Mouse (Mus musculus) embryonic facial prominence, embryonic 11.5 days (tissue): Measurements from ENCODE around the gene Slc35e1. TPM values are rescaled to one million over a fixed set of nuclear protein-coding genes. Genes with fewer than 3 reads are reported as not detected.

ENCODE experiments used
- ATAC-seq: fragments of 200-750 bp; cut with Nextera tagmentation; replicated peaks from 2 replicates; pipeline ENCODE4 v1.8.0; 2017; ENCODE audit warnings: low read depth; ENCODE audit not compliant: insufficient number of reproducible peaks, low FRiP score, low TSS enrichment
- DNase-seq: peaks from one replicate; pipeline ENCODE4 v3.0.0-alpha.2; 2015; ENCODE audit warnings: low spot score
- H3K27ac ChIP-seq: fragments of 300-500 bp; sonication (generic); replicated peaks from 2 replicates; pipeline ENCODE4 v1.5.1; 2014; ENCODE audit warnings: mild to moderate bottlenecking, low read depth, low read length, control low read depth
- H3K27me3 ChIP-seq: fragments of 300-500 bp; sonication (generic); 2 replicates; pipeline ENCODE4 v1.6.1; 2014; ENCODE audit warnings: mild to moderate bottlenecking, low read length, moderate library complexity, mixed read lengths; ENCODE audit not compliant: control insufficient read depth, insufficient read depth
- H3K36me3 ChIP-seq: fragments of 300-500 bp; sonication (generic); replicated peaks from 2 replicates; pipeline ENCODE4 v1.6.1; 2014; ENCODE audit warnings: low read depth, mild to moderate bottlenecking, low read length, moderate library complexity, mixed read lengths; ENCODE audit not compliant: control insufficient read depth, insufficient read depth
- H3K4me1 ChIP-seq: fragments of 300-500 bp; sonication (generic); 2 replicates; pipeline ENCODE4 v1.6.1; 2014; ENCODE audit warnings: low read length, mixed read lengths; ENCODE audit not compliant: control insufficient read depth, insufficient read depth
- H3K4me2 ChIP-seq: fragments of 300-500 bp; sonication (generic); 2 replicates; pipeline ENCODE4 v1.6.1; 2014; ENCODE audit warnings: low read depth, mild to moderate bottlenecking, control low read depth, low read length, moderate library complexity
- H3K4me3 ChIP-seq: fragments of 300-500 bp; sonication (generic); 2 replicates; pipeline ENCODE4 v1.5.1; 2014; ENCODE audit warnings: low read depth, low read length, control low read depth
- H3K9ac ChIP-seq: fragments of 300-500 bp; sonication (generic); replicated peaks from 2 replicates; pipeline ENCODE4 v1.6.1; 2014; ENCODE audit warnings: mild to moderate bottlenecking, control low read depth, low read length
- H3K9me3 ChIP-seq: fragments of 300-500 bp; sonication (generic); replicated peaks from 2 replicates; pipeline ENCODE4 v1.6.1; 2016; ENCODE audit warnings: mild to moderate bottlenecking, low read length, inconsistent platforms, mixed read lengths; ENCODE audit not compliant: control insufficient read depth
- WGBS: fragments of 180-500 bp; shearing (Covaris S2); extraction: QIAGEN DNeasy Blood & Tissue Kit; methylation state at CpG from one replicate; pipeline ENCODE4 v1.1.7; 2014; 5-methylcytosine and 5-hydroxymethylcytosine counted together
- polyA plus RNA-seq: library from polyadenylated mRNA; unstranded; fragments of >200 nt; fragmentation: Nextera tagmentation; extraction: Ambion mirVana; gene quantifications from 2 replicates; pipeline ENCODE4 v1.2.1, GENCODE M21; 2014

Slc35e1 gene
- 13.2 and 13.3 TPM in 2 replicates for polyA plus RNA-seq

DNA sequence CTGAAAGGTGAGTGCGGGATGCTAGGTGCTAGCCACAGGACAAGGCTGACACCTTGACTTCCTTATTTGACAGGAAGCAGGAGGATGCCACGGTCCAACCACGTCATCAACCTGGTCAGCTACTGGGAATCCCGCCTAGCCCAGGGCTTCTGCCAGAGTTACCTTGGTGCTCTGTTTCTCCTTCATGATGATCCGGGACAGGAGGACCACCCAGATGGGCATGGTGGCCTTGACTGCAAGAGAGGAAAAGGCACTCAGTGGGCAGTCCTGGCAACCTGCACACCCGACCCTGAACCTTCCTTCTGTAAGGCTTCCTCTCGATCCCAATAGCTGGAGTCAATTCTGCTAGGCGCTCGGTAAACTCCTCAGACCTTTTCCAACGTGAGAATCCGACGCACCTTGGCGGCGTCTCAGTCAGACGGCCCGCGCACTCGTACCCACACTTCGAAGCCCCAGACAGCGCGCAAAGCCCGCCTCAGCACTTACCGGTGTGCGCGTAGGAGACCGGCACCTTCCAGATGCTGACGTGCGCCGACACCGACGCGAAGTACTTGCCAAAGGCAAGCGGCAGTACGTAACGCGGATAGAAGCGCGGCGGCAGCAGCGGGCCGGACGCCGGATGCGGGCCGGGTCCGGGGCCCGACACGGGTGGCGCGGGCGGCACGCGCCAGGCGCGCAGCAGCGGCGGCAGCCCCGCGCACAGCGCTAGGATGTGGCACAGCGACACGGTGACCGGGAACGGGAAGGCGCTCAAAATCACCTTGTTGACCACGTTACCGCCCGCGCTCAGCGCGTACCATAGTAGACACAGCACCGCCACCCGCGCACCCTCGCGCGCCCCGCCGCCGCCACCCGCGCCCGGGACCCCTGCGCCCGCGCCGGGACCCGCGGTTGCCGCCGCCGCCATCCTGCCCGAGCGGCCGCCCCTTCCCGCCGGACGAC, at the start of gene Slc35e1:
Gene Slc35e1 (minus strand): TSS at position 935 of the 942 bp plus-strand sequence.
- Histone ChIP-seq H3K36me3 (no peaks in the 10 kb centered on the region), H3K27ac (no peak within 1 kb of the TSS), H3K9ac (peak within 1 kb of the TSS; percentile 86), H3K4me3 (peak within 1 kb of the TSS; percentile 91), H3K9me3 (no peaks in the 10 kb centered on the region), H3K4me1 (peaks cover 4% of the 10 kb centered on the region; the same call in 1 of the 2 replicates), H3K4me2 (peak within 1 kb of the TSS; percentile 76), H3K27me3 (no peaks in the 10 kb centered on the region)
- WGBS: under 1% methylated on average over 67 of the region's 98 CpGs
- peak; percentile 31 for DNase-seq
- ATAC-seq: peak; percentile 64

DNA sequence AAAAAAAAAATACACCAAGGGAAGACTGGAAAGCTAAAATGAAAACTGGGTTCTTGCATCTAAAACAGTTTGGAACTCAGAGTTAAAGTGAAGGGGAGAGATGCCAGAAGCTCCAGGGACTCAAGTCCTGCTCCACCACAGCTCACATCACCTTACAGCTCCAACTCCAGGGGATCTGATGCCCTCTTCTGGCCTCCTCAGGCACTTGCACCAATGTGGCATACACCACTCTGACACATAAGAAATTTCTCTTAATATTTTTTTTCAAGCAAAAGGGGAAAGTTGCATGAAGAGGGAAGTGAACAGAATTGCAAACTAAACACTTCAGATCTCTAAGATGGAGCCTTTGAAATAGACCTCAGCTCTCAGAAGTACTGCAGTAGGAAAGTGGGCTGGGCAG, 46.8 kb upstream of the Slc35e1 start:
- no peaks in the 10 kb centered on the region for H3K9me3 ChIP-seq
- no peaks in the 10 kb centered on the region for H3K4me1 ChIP-seq
- no peak overlapping the region for H3K9ac ChIP-seq
- ATAC-seq (no peak), DNase-seq (no peak)
- no peak overlapping the region for H3K27ac ChIP-seq
- no peaks in the 10 kb centered on the region; the same call in 1 of the 2 replicates for H3K36me3 ChIP-seq
- H3K4me3 ChIP-seq: no peak overlapping the region
- no peaks in the 10 kb centered on the region for H3K27me3 ChIP-seq
- no peak overlapping the region for H3K4me2 ChIP-seq

DNA sequence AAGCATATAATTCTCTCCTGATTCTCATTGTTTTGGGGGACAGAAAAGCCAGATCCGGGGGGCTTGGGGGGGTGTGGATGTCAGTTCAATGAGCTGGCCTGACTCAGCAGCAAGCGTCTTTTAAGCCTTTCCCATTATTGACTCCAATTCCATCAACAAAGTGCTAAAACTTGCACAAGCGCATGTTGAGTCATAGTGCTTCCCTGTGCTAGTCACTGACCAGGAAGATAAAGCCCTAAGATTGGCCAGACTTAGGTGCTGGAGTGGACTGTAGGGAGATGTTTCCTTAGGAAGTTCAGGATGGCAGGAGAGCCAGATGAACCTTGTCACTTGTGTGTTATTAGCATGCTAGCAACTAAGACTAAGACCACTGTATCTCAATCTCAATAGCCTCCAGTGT, 42.5 kb upstream of the Slc35e1 start:
- Histone ChIP-seq H3K27me3 (no peaks in the 10 kb centered on the region), H3K9ac (no peak overlapping the region), H3K36me3 (no peaks in the 10 kb centered on the region), H3K4me3 (no peak overlapping the region), H3K4me2 (no peak overlapping the region), H3K9me3 (no peaks in the 10 kb centered on the region), H3K4me1 (no peaks in the 10 kb centered on the region), H3K27ac (no peak overlapping the region)
- 91% methylated on average over 3 of the region's 3 CpGs for WGBS
- ATAC-seq (no peak), DNase-seq (no peak)

DNA sequence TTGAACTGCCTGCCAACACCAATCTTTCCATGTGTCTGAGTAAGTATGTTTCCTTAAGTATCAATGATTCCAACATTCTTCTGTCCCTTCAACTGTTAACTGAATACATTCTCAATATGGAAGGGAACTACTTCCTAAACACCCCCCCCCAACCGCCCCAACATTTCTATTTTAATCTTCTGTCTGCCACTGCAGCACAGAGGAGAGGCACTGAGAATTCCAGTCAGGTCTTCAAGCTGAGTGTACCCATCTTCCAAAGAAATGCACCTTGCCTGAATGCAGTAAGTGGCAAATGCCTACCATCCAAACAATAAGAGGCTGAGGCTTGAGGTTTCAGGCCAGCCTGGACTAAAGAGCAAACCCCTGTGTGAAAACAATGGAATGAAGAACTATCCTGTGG, 39.7 kb upstream of the Slc35e1 start:
- H3K9me3 ChIP-seq: no peaks in the 10 kb centered on the region
- no peaks in the 10 kb centered on the region for H3K4me1 ChIP-seq
- 86% methylated on average over 1 of the region's 1 CpGs for WGBS
- H3K27ac ChIP-seq: no peak overlapping the region
- ATAC-seq: no peak
- H3K36me3 ChIP-seq: no peaks in the 10 kb centered on the region
- no peak overlapping the region for H3K4me2 ChIP-seq
- no peak overlapping the region for H3K4me3 ChIP-seq
- H3K27me3 ChIP-seq: no peaks in the 10 kb centered on the region
- no peak for DNase-seq
- no peak overlapping the region for H3K9ac ChIP-seq

DNA sequence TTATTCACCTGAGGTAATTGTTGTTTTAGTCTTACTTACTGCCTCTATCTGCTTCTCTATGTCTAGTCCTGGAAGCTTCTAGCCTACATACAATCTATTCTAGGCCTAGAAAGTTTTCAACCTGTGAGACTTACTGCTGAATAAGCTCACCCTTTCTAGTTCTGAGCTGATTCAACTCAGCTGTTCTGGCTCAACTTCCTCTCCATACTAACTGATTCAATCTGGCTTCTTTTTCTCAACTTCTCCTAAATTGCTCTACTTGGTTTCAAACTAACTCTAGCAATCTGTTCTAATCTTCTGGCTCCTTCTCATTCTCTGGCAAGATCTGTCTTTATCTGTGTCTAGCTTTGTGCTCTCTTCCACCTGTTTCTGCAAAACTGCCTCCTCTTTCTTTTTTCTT, 29.5 kb upstream of the Slc35e1 start:
- H3K4me1 ChIP-seq: no peaks in the 10 kb centered on the region
- no peaks in the 10 kb centered on the region for H3K27me3 ChIP-seq
- H3K4me3 ChIP-seq: no peak overlapping the region
- no peak overlapping the region for H3K4me2 ChIP-seq
- no peak overlapping the region for H3K9ac ChIP-seq
- no peak for DNase-seq
- no peaks in the 10 kb centered on the region for H3K36me3 ChIP-seq
- no peak overlapping the region for H3K27ac ChIP-seq
- H3K9me3 ChIP-seq: no peaks in the 10 kb centered on the region
- ATAC-seq: no peak

DNA sequence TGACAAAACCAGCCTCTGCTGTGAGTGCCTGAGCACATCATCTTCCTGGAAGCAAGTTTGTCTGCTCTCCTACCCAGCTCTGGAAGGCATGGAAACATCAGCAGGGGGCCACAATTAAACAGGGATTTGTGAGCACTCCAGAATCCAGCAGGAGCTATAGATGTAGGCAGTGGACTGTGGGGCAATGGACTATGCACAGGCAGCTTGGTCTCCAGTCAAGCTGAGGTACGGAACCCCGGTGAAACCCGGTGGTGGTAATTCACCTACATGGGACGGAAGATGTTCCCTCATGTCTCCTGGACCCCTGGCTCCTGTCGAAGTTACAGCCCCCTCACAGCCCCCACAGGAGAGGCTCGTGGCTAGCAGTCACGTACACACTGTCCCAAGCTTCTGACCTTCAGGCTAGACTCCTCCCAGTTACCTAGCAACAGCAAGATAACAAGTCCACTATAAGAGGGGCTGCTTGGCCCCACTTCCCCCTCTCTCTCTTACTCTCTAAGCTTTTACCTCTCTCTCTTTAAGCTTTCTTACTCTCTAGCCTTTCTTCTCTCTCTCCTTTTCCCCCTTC, 25.1 kb upstream of the Slc35e1 start:
- no peak overlapping the region for H3K4me3 ChIP-seq
- no peaks in the 10 kb centered on the region for H3K36me3 ChIP-seq
- DNase-seq: no peak
- H3K9me3 ChIP-seq: no peaks in the 10 kb centered on the region
- H3K4me2 ChIP-seq: no peak overlapping the region
- WGBS: 85% methylated on average over 7 of the region's 7 CpGs
- H3K27me3 ChIP-seq: no peaks in the 10 kb centered on the region
- H3K27ac ChIP-seq: no peak overlapping the region
- no peak overlapping the region for H3K9ac ChIP-seq
- no peaks in the 10 kb centered on the region for H3K4me1 ChIP-seq
- ATAC-seq: no peak

DNA sequence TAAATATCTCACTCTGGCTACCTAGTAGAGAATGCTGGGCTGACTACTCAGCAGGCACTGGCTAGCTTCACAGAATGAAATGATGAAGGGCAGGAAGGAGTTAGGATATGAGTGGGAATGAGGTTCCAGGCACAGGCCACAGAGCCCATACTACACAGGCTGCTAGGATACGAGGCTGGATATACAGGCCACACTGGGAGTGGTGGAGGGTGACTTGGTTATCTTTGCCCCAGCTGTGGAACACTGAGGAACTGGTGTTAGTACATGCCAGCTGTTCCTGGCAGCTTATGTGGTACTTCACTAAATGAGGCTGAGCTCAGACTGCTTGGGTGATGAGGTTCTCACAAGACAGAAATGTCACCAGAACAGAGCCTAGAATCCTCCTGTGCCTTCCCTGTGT, 20.7 kb upstream of the Slc35e1 start:
- Histone ChIP-seq H3K9ac (no peak overlapping the region), H3K27me3 (no peaks in the 10 kb centered on the region), H3K9me3 (no peaks in the 10 kb centered on the region), H3K4me2 (no peak overlapping the region), H3K36me3 (no peaks in the 10 kb centered on the region), H3K4me1 (no peaks in the 10 kb centered on the region), H3K4me3 (no peak overlapping the region), H3K27ac (no peak overlapping the region)
- ATAC-seq (no peak), DNase-seq (no peak)
- WGBS: 91% methylated on average over 1 of the region's 1 CpGs

DNA sequence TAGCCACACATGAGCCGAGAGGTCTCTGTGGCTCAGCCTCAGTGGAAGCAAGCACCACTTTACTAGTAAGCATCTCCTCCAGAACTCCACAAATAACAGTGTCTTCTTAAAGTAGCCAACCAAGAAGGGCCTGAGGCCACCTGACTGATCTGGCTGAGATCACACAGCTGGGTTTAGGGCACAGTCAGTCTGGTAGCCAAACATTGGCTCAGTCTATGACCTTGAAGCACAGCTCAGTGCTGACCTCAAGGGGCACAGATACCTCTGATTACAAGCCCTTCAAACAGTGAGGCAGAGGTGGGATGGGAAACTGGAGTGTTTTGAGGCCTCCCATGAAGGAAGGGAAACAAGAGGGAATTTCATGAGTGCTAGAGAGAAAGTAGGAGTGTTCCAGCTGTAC, 20.2 kb upstream of the Slc35e1 start:
- WGBS: 84% methylated on average over 1 of the region's 1 CpGs
- no peaks in the 10 kb centered on the region for H3K27me3 ChIP-seq
- no peak for ATAC-seq
- no peak overlapping the region for H3K27ac ChIP-seq
- no peaks in the 10 kb centered on the region for H3K36me3 ChIP-seq
- no peak for DNase-seq
- H3K9ac ChIP-seq: no peak overlapping the region
- H3K4me1 ChIP-seq: no peaks in the 10 kb centered on the region
- no peak overlapping the region for H3K4me2 ChIP-seq
- H3K4me3 ChIP-seq: no peak overlapping the region
- H3K9me3 ChIP-seq: no peaks in the 10 kb centered on the region
